Mouse (Mus musculus): ENCODE measurements around the gene Greb1.

- no peak for TF ChIP-seq POLR2A (IDR thresholded peaks at IDR 0.05; ENCODE audit: insufficient read depth, low read depth, low read length)
- no peak for TF ChIP-seq CTCF (IDR thresholded peaks at IDR 0.05; ENCODE audit: insufficient read depth, low read depth, low read length)
These were observed 60.6 kb downstream of the Greb1 start for GRCm38 (mm10) chr12:16740059-16740458.
